Mouse (Mus musculus): ENCODE data around the gene Cdh15. TPM values are rescaled to one million over a fixed set of nuclear protein-coding genes. Genes with fewer than 3 reads are reported as not detected.

Cdh15 gene
- polyA plus RNA-seq, 1 experiment from 2014 or later = 2.2 TPM

DNA sequence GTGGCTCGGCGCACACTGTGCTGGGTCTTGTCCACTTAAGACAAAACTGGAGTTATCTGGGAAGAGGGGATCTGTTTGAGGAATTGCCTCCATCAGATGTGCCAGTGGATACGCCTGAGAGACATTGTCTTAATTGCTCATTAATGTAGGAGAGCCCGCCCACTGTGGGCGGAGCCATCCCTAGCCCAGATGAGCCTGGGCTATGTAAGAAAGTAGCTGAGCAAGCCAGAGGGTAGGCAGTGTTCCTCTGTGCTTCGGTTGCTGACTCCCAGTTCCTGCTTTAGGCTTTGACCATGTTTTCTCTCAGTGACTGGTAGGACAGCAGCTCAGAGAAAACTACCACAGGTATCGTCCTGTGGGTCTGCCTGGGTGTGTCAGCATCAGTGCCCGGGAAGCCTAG lies 13.3 kb upstream of the Cdh15 start:
- H3K36me3 ChIP-seq (ENCODE audit: control insufficient read depth, insufficient read depth, low read length) = no peaks in the 10 kb centered on the region
- H3K4me1 ChIP-seq (ENCODE audit: control insufficient read depth, insufficient read depth, low read length) = 0 out of 2 replicates have a peak, but pooled peaks cover 3% of the 10 kb centered on the region
- no peak overlapping the region for H3K4me2 ChIP-seq (ENCODE audit: low read depth, low read length)
- no peak overlapping the region for H3K27ac ChIP-seq (ENCODE audit: low read depth, low read length)
- WGBS = 85% methylated on average over 8 of the region's 8 CpGs
- H3K4me3 ChIP-seq (ENCODE audit: low read depth, low read length) = no peak overlapping the region
- no peak overlapping the region for H3K9ac ChIP-seq (replicated peaks; ENCODE audit: low read depth, low read length)
- no peaks in the 10 kb centered on the region for H3K9me3 ChIP-seq (ENCODE audit: control insufficient read depth, low read length)
- no peaks in the 10 kb centered on the region for H3K27me3 ChIP-seq (ENCODE audit: control insufficient read depth, insufficient read depth, low read length)
- ATAC-seq (ENCODE audit: low read depth) = no peak

DNA sequence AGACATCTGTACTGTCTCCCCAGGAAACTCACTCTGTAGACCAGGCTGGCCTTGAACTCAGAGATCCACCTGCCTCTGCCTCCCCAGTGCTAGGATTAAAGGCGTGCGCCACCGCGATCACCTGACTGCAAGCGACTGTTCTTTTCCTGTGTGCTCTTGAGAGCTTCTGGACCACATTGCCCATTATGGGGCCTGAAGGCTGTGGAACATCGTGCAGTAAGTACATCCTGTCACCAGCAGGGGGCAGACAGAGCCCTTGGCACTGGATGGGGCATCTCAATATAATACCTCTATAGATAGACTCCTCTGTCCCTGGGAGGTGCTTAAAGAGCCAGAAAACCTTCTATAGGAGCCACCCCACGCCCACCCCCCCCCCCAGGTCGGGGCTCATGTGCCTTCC lies 12.8 kb upstream of the Cdh15 start:
- no peaks in the 10 kb centered on the region for H3K9me3 ChIP-seq (ENCODE audit: control insufficient read depth, low read length)
- peak; percentile 56; the same call in 1 of the 2 replicates for ATAC-seq (ENCODE audit: low read depth)
- WGBS = 35% methylated on average over 8 of the region's 8 CpGs
- H3K27me3 ChIP-seq (ENCODE audit: control insufficient read depth, insufficient read depth, low read length) = no peaks in the 10 kb centered on the region
- no peaks in the 10 kb centered on the region for H3K36me3 ChIP-seq (ENCODE audit: control insufficient read depth, insufficient read depth, low read length)
- H3K4me3 ChIP-seq (ENCODE audit: low read depth, low read length) = no peak overlapping the region
- no peak overlapping the region for H3K27ac ChIP-seq (ENCODE audit: low read depth, low read length)
- no peak overlapping the region for H3K9ac ChIP-seq (replicated peaks; ENCODE audit: low read depth, low read length)
- H3K4me1 ChIP-seq (ENCODE audit: control insufficient read depth, insufficient read depth, low read length) = 0 out of 2 replicates have a peak, but pooled peaks cover 3% of the 10 kb centered on the region
- H3K4me2 ChIP-seq (ENCODE audit: low read depth, low read length) = no peak overlapping the region

DNA sequence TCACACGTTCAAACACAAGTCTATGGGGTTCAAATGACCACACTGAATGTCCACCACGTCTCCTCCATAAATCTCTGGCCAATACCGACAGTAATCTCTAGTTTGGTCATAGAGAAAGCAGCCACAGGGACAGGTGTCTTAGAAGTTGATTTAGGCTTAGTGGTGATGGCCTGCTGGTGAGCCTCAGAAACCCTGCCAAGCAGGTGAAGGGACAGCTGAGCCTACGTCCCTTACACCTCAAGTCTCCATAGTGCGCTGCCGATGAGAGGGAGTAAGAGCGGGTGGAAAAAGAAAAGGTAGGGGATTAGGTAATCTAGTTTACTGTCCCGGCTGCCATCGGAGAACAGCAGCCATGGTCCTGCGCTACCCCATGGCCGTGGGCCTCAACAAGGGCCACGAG lies 11.6 kb upstream of the Cdh15 start:
- no peaks in the 10 kb centered on the region for H3K27me3 ChIP-seq (ENCODE audit: control insufficient read depth, insufficient read depth, low read length)
- no peak overlapping the region for H3K4me3 ChIP-seq (ENCODE audit: low read depth, low read length)
- H3K9ac ChIP-seq (replicated peaks; ENCODE audit: low read depth, low read length) = no peak overlapping the region
- ATAC-seq (ENCODE audit: low read depth) = no peak
- no peaks in the 10 kb centered on the region for H3K4me1 ChIP-seq (ENCODE audit: control insufficient read depth, insufficient read depth, low read length)
- no peak overlapping the region for H3K27ac ChIP-seq (ENCODE audit: low read depth, low read length)
- no peaks in the 10 kb centered on the region for H3K36me3 ChIP-seq (ENCODE audit: control insufficient read depth, insufficient read depth, low read length)
- H3K9me3 ChIP-seq (ENCODE audit: control insufficient read depth, low read length) = no peaks in the 10 kb centered on the region
- H3K4me2 ChIP-seq (ENCODE audit: low read depth, low read length) = no peak overlapping the region
- 87% methylated on average over 12 of the region's 12 CpGs for WGBS

DNA sequence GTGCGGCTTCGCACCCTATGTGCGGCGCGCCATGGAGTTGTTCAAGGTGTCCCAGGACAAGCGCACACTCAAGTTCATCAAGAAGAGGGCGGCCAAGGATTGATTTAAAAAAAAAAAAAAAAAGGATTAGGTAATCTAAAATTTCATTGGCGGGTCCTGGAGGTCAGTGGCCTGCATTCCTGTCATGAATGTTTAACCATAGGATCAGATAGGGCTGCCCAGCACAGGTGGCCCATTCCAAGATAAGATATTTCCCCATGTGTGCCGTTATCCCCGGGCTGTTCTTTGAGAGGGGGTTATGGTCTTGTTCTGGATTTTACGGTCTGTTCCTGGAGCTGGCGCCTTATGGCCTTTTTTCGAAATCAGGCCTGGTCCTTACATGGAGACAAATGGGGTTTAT lies 11.1 kb upstream of the Cdh15 start:
- Histone ChIP-seq H3K4me3 (ENCODE audit: low read depth, low read length) (no peak overlapping the region), H3K4me2 (ENCODE audit: low read depth, low read length) (no peak overlapping the region), H3K9me3 (ENCODE audit: control insufficient read depth, low read length) (no peaks in the 10 kb centered on the region), H3K36me3 (ENCODE audit: control insufficient read depth, insufficient read depth, low read length) (no peaks in the 10 kb centered on the region), H3K9ac (replicated peaks; ENCODE audit: low read depth, low read length) (no peak overlapping the region), H3K27me3 (ENCODE audit: control insufficient read depth, insufficient read depth, low read length) (no peaks in the 10 kb centered on the region), H3K27ac (ENCODE audit: low read depth, low read length) (no peak overlapping the region), H3K4me1 (ENCODE audit: control insufficient read depth, insufficient read depth, low read length) (no peaks in the 10 kb centered on the region)
- 91% methylated on average over 13 of the region's 13 CpGs for WGBS
- no peak for ATAC-seq (ENCODE audit: low read depth)

DNA sequence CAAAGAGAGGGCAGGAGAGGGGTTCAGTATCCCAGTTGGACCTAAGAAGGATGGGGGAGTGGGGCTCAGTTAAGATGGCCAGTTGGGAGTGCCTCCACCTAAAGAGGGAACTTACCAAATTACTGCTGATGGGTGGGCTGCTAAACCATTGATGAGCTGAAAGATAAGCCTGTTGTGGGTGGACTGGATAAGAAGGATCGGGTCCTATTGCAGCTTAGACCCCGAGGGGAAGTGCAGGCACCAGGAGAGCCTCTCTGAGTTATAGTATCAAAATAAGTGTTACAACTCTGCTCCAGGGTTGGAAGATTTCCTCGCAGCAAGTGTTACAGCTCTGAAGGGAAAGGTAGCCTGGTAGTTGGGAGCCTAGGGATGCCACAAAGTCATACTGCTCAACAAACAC lies 3.6 kb upstream of the Cdh15 start:
- Histone ChIP-seq H3K9me3 (ENCODE audit: control insufficient read depth, low read length) (no peaks in the 10 kb centered on the region), H3K36me3 (ENCODE audit: control insufficient read depth, insufficient read depth, low read length) (no peaks in the 10 kb centered on the region), H3K4me2 (ENCODE audit: low read depth, low read length) (no peak overlapping the region), H3K4me1 (ENCODE audit: control insufficient read depth, insufficient read depth, low read length) (no peaks in the 10 kb centered on the region), H3K27ac (ENCODE audit: low read depth, low read length) (no peak overlapping the region), H3K4me3 (ENCODE audit: low read depth, low read length) (no peak overlapping the region), H3K27me3 (ENCODE audit: control insufficient read depth, insufficient read depth, low read length) (no peaks in the 10 kb centered on the region), H3K9ac (replicated peaks; ENCODE audit: low read depth, low read length) (no peak overlapping the region)
- no peak for ATAC-seq (ENCODE audit: low read depth)
- 82% methylated on average over 3 of the region's 3 CpGs for WGBS

- no peaks in the 10 kb centered on the region for H3K36me3 ChIP-seq (ENCODE audit: control insufficient read depth, insufficient read depth, low read length)
Measured at GRCm38 (mm10) chr8:122845662-122846061, 2.1 kb upstream of the Cdh15 start.

GRCm38 (mm10) chr8:122849152-122849910 lies 1.6 kb downstream of the Cdh15 start:
- H3K27me3 ChIP-seq (ENCODE audit: control insufficient read depth, insufficient read depth, low read length) = no peaks in the 10 kb centered on the region
- no peaks in the 10 kb centered on the region for H3K36me3 ChIP-seq (ENCODE audit: control insufficient read depth, insufficient read depth, low read length)
- no peak overlapping the region for H3K9ac ChIP-seq (replicated peaks; ENCODE audit: low read depth, low read length)
- no peaks in the 10 kb centered on the region for H3K9me3 ChIP-seq (ENCODE audit: control insufficient read depth, low read length)
- WGBS = 67% methylated on average over 11 of the region's 11 CpGs
- no peak overlapping the region for H3K4me3 ChIP-seq (ENCODE audit: low read depth, low read length)
- no peak for ATAC-seq (ENCODE audit: low read depth)
- no peak overlapping the region for H3K4me2 ChIP-seq (ENCODE audit: low read depth, low read length)
- H3K4me1 ChIP-seq (ENCODE audit: control insufficient read depth, insufficient read depth, low read length) = no peaks in the 10 kb centered on the region
- H3K27ac ChIP-seq (ENCODE audit: low read depth, low read length) = no peak overlapping the region

More at GRCm38 (mm10) chr8:122845662-122846061, 2.1 kb upstream of the Cdh15 start:
- Histone ChIP-seq H3K4me1 (ENCODE audit: control insufficient read depth, insufficient read depth, low read length) (no peaks in the 10 kb centered on the region), H3K4me2 (ENCODE audit: low read depth, low read length) (no peak overlapping the region), H3K4me3 (ENCODE audit: low read depth, low read length) (no peak overlapping the region), H3K9me3 (ENCODE audit: control insufficient read depth, low read length) (no peaks in the 10 kb centered on the region), H3K27me3 (ENCODE audit: control insufficient read depth, insufficient read depth, low read length) (no peaks in the 10 kb centered on the region), H3K27ac (ENCODE audit: low read depth, low read length) (no peak overlapping the region), H3K9ac (replicated peaks; ENCODE audit: low read depth, low read length) (no peak overlapping the region)
- 78% methylated on average over 4 of the region's 4 CpGs for WGBS
- ATAC-seq (ENCODE audit: low read depth) = no peak

- ATAC-seq (ENCODE audit: low read depth) = no peak
- 71% methylated on average over 3 of the region's 3 CpGs for WGBS
Measured at GRCm38 (mm10) chr8:122850641-122851240, 3.0 kb downstream of the Cdh15 start.

GRCm38 (mm10) chr8:122851692-122852545 lies 4.2 kb downstream of the Cdh15 start:
- Histone ChIP-seq H3K4me1 (ENCODE audit: control insufficient read depth, insufficient read depth, low read length) (no peaks in the 10 kb centered on the region), H3K4me2 (ENCODE audit: low read depth, low read length) (no peak overlapping the region), H3K4me3 (ENCODE audit: low read depth, low read length) (no peak overlapping the region), H3K27ac (ENCODE audit: low read depth, low read length) (no peak overlapping the region), H3K9me3 (ENCODE audit: control insufficient read depth, low read length) (no peaks in the 10 kb centered on the region), H3K9ac (replicated peaks; ENCODE audit: low read depth, low read length) (no peak overlapping the region), H3K27me3 (ENCODE audit: control insufficient read depth, insufficient read depth, low read length) (no peaks in the 10 kb centered on the region), H3K36me3 (ENCODE audit: control insufficient read depth, insufficient read depth, low read length) (no peaks in the 10 kb centered on the region)
- ATAC-seq (ENCODE audit: low read depth) = no peak
- 85% methylated on average over 12 of the region's 12 CpGs for WGBS

More at GRCm38 (mm10) chr8:122850641-122851240, 3.0 kb downstream of the Cdh15 start:
- H3K4me1 ChIP-seq (ENCODE audit: control insufficient read depth, insufficient read depth, low read length) = no peaks in the 10 kb centered on the region
- H3K4me2 ChIP-seq (ENCODE audit: low read depth, low read length) = no peak overlapping the region
- H3K27ac ChIP-seq (ENCODE audit: low read depth, low read length) = no peak overlapping the region
- H3K9ac ChIP-seq (replicated peaks; ENCODE audit: low read depth, low read length) = no peak overlapping the region
- H3K36me3 ChIP-seq (ENCODE audit: control insufficient read depth, insufficient read depth, low read length) = no peaks in the 10 kb centered on the region
- H3K9me3 ChIP-seq (ENCODE audit: control insufficient read depth, low read length) = no peaks in the 10 kb centered on the region
- no peaks in the 10 kb centered on the region for H3K27me3 ChIP-seq (ENCODE audit: control insufficient read depth, insufficient read depth, low read length)
- H3K4me3 ChIP-seq (ENCODE audit: low read depth, low read length) = no peak overlapping the region

All from neural tube, embryonic 14.5 days (tissue).